Mouse (Mus musculus) olfactory bulb, adult 2 months (tissue): ENCODE measurements around the gene H3f3a. TPM values are rescaled to one million over a fixed set of nuclear protein-coding genes. Genes with fewer than 3 reads are reported as not detected.

Source experiments
- H3K27ac ChIP-seq: fragments of 200-500 bp; 2 replicates; pipeline ENCODE4 v1.5.1; 2012; ENCODE audit warnings: low read depth, low read length; ENCODE audit not compliant: insufficient read depth
- H3K4me1 ChIP-seq: fragments of 200-500 bp; 2 replicates; pipeline ENCODE4 v1.6.1; 2012; ENCODE audit warnings: low read length; ENCODE audit not compliant: control insufficient read depth, insufficient read depth
- H3K4me3 ChIP-seq: fragments of 200-500 bp; 2 replicates; pipeline ENCODE4 v1.5.1; 2012; ENCODE audit warnings: mild to moderate bottlenecking, low read depth, low read length, moderate library complexity; ENCODE audit not compliant: insufficient read depth
- CTCF ChIP-seq: fragments of 200-500 bp; IDR thresholded peaks from 2 replicates; pipeline ENCODE4 v1.5.1; 2012; ENCODE audit warnings: low read depth, mild to moderate bottlenecking, low read length, moderate library complexity; ENCODE audit not compliant: insufficient read depth
- POLR2A ChIP-seq: fragments of 200-500 bp; IDR thresholded peaks from 2 replicates; pipeline ENCODE4 v1.6.1; 2012; ENCODE audit warnings: mild to moderate bottlenecking, low read depth, low read length, moderate library complexity; ENCODE audit not compliant: insufficient read depth
- WGBS: fragments of 180-500 bp; shearing (Covaris S2); methylation state at CpG from one replicate; pipeline ENCODE4 v1.1.7; 2018; 5-methylcytosine and 5-hydroxymethylcytosine counted together
- polyA plus RNA-seq: library from polyadenylated mRNA; stranded (reverse); fragments of >200 nt; gene quantifications from 2 replicates; pipeline ENCODE4 v1.2.4, GENCODE M21; 2012; ENCODE audit warnings: low replicate concordance; ENCODE audit not compliant: missing spikeins, insufficient read depth, insufficient read length

H3f3a gene
- polyA plus RNA-seq, 1 experiment = not detected

GRCm38 (mm10) chr1:180778403-180778754 is 35.4 kb downstream of the H3f3a start:
- peaks cover 24% of the 10 kb centered on the region for H3K4me1 ChIP-seq
- TF ChIP-seq CTCF (no peak), POLR2A (no peak; the same call in 1 of the 2 replicates)
- peak overlapping the region; percentile 67 for H3K4me3 ChIP-seq
- 2% methylated on average over 13 of the region's 13 CpGs for WGBS
- H3K27ac ChIP-seq = no peak overlapping the region

- peak overlapping the region; percentile 67 for H3K4me3 ChIP-seq
- peaks cover 24% of the 10 kb centered on the region for H3K4me1 ChIP-seq
- H3K27ac ChIP-seq = peak overlapping the region; percentile 83
- peak; percentile 16 for TF ChIP-seq POLR2A
- peak; percentile 29; the same call in 1 of the 2 replicates for TF ChIP-seq CTCF
- WGBS = under 1% methylated on average over 56 of the region's 56 CpGs
These were observed 35.9 kb downstream of the H3f3a start for GRCm38 (mm10) chr1:180777660-180778402.

GRCm38 (mm10) chr1:180777289-180777659 is 36.5 kb downstream of the H3f3a start:
- 10% methylated on average over 10 of the region's 10 CpGs for WGBS
- TF ChIP-seq CTCF (no peak), POLR2A (no peak)
- Histone ChIP-seq H3K27ac (peak overlapping the region; percentile 83), H3K4me3 (peak overlapping the region; percentile 67), H3K4me1 (peaks cover 24% of the 10 kb centered on the region)

GRCm38 (mm10) chr1:180776494-180776893 is 37.2 kb downstream of the H3f3a start:
- Histone ChIP-seq H3K4me3 (no peak overlapping the region), H3K4me1 (peaks cover 24% of the 10 kb centered on the region), H3K27ac (peak overlapping the region; percentile 67)
- 80% methylated on average over 6 of the region's 6 CpGs for WGBS
- TF ChIP-seq POLR2A (no peak), CTCF (no peak)

GRCm38 (mm10) chr1:180775849-180776493 is 37.8 kb downstream of the H3f3a start:
- Histone ChIP-seq H3K27ac (peak overlapping the region; percentile 67), H3K4me3 (no peak overlapping the region), H3K4me1 (peaks cover 24% of the 10 kb centered on the region)
- 29% methylated on average over 6 of the region's 6 CpGs for WGBS
- TF ChIP-seq POLR2A (no peak), CTCF (no peak)

GRCm38 (mm10) chr1:180775317-180775716 is 38.4 kb downstream of the H3f3a start:
- Histone ChIP-seq H3K4me1 (peaks cover 24% of the 10 kb centered on the region), H3K4me3 (no peak overlapping the region), H3K27ac (peak overlapping the region; percentile 25; the same call in 1 of the 2 replicates)
- TF ChIP-seq CTCF (no peak), POLR2A (no peak)
- WGBS = 54% methylated on average over 10 of the region's 10 CpGs

- TF ChIP-seq CTCF (peak; percentile 16; the same call in 1 of the 2 replicates), POLR2A (no peak)
- peaks cover 24% of the 10 kb centered on the region for H3K4me1 ChIP-seq
- 61% methylated on average over 3 of the region's 3 CpGs for WGBS
- no peak overlapping the region for H3K4me3 ChIP-seq
- no peak overlapping the region for H3K27ac ChIP-seq
These were observed 39.1 kb downstream of the H3f3a start for GRCm38 (mm10) chr1:180774664-180775063.

- 94% methylated on average over 3 of the region's 3 CpGs for WGBS
- TF ChIP-seq CTCF (no peak), POLR2A (no peak)
- Histone ChIP-seq H3K4me1 (peaks cover 34% of the 10 kb centered on the region), H3K27ac (no peak overlapping the region), H3K4me3 (no peak overlapping the region)
These were observed 41.5 kb downstream of the H3f3a start for GRCm38 (mm10) chr1:180772291-180772690.

- peaks cover 31% of the 10 kb centered on the region for H3K4me1 ChIP-seq
- 81% methylated on average over 4 of the region's 4 CpGs for WGBS
- TF ChIP-seq CTCF (no peak), POLR2A (no peak)
- no peak overlapping the region for H3K27ac ChIP-seq
- H3K4me3 ChIP-seq = no peak overlapping the region
These were observed 42.0 kb downstream of the H3f3a start for GRCm38 (mm10) chr1:180771722-180772121.
